Mouse (Mus musculus): ENCODE measurements around the gene Rsad1.

Gene Rsad1

GRCm38 (mm10) chr11:94548888-94549690 lies at the start of gene Rsad1:
Gene Rsad1, minus strand, starts transcription at chr11:94549255.
- DNase-seq (ENCODE audit: low read depth, low spot score): peak; percentile 96

GRCm38 (mm10) chr11:94598437-94599120 lies 49.5 kb upstream of the Rsad1 start:
- no peak for DNase-seq (ENCODE audit: low read depth, low spot score)

GRCm38 (mm10) chr11:94597319-94597718 lies 48.3 kb upstream of the Rsad1 start:
- DNase-seq (ENCODE audit: low read depth, low spot score): no peak

GRCm38 (mm10) chr11:94596311-94596852 lies 47.3 kb upstream of the Rsad1 start:
- DNase-seq (ENCODE audit: low read depth, low spot score): peak; percentile 70

GRCm38 (mm10) chr11:94587511-94587910 lies 38.5 kb upstream of the Rsad1 start:
- no peak for DNase-seq (ENCODE audit: low read depth, low spot score)

GRCm38 (mm10) chr11:94585091-94585490 lies 36.0 kb upstream of the Rsad1 start:
- DNase-seq (ENCODE audit: low read depth, low spot score): no peak

- no peak for DNase-seq (ENCODE audit: low read depth, low spot score)
Observed at GRCm38 (mm10) chr11:94580111-94580740, 31.2 kb upstream of the Rsad1 start.

- no peak for DNase-seq (ENCODE audit: low read depth, low spot score)
Observed at GRCm38 (mm10) chr11:94576361-94576760, 27.3 kb upstream of the Rsad1 start.

GRCm38 (mm10) chr11:94575036-94575435 lies 26.0 kb upstream of the Rsad1 start:
- no peak for DNase-seq (ENCODE audit: low read depth, low spot score)

- DNase-seq (ENCODE audit: low read depth, low spot score): peak; percentile 21
Observed at GRCm38 (mm10) chr11:94574560-94574959, 25.5 kb upstream of the Rsad1 start.

- no peak for DNase-seq (ENCODE audit: low read depth, low spot score)
Observed at GRCm38 (mm10) chr11:94571850-94572249, 22.8 kb upstream of the Rsad1 start.

- no peak for DNase-seq (ENCODE audit: low read depth, low spot score)
Observed at GRCm38 (mm10) chr11:94570612-94571011, 21.6 kb upstream of the Rsad1 start.

- no peak for DNase-seq (ENCODE audit: low read depth, low spot score)
Observed at GRCm38 (mm10) chr11:94567326-94567725, 18.3 kb upstream of the Rsad1 start.

GRCm38 (mm10) chr11:94566534-94566933 lies 17.5 kb upstream of the Rsad1 start:
- DNase-seq (ENCODE audit: low read depth, low spot score): no peak

- peak; percentile 66 for DNase-seq (ENCODE audit: low read depth, low spot score)
Observed at GRCm38 (mm10) chr11:94565151-94565479, 16.1 kb upstream of the Rsad1 start.

GRCm38 (mm10) chr11:94564437-94565150 lies 15.5 kb upstream of the Rsad1 start, which contains the start of gene Chad:
Gene Chad, plus strand, starts transcription at chr11:94565047.
- DNase-seq (ENCODE audit: low read depth, low spot score): peak; percentile 61

- DNase-seq (ENCODE audit: low read depth, low spot score): no peak
Observed at GRCm38 (mm10) chr11:94563821-94564220, 14.8 kb upstream of the Rsad1 start.

GRCm38 (mm10) chr11:94563383-94563782 lies 14.3 kb upstream of the Rsad1 start:
- DNase-seq (ENCODE audit: low read depth, low spot score): peak; percentile 22

GRCm38 (mm10) chr11:94558226-94558625 lies 9.2 kb upstream of the Rsad1 start:
- DNase-seq (ENCODE audit: low read depth, low spot score): no peak

- DNase-seq (ENCODE audit: low read depth, low spot score): no peak
Observed at GRCm38 (mm10) chr11:94550442-94550744, 1.3 kb upstream of the Rsad1 start.

- DNase-seq (ENCODE audit: low read depth, low spot score): peak; percentile 13
Observed at GRCm38 (mm10) chr11:94549691-94550441, 811 bp upstream of the Rsad1 start.

All from CD4-positive, CD25-positive, alpha-beta regulatory T cell, adult 2 months (primary cell).